Mouse (Mus musculus) heart, adult 2 months (tissue): Measurements from ENCODE around the gene 1700001P01Rik.

Experiments used
- CTCF ChIP-seq: fragments of 200-600 bp; IDR thresholded peaks from 2 replicates; pipeline ENCODE4 v1.8.1; 2022; ENCODE audit warnings: antibody characterized with exemption, mild to moderate bottlenecking, moderate library complexity
- EP300 ChIP-seq: fragments of 200-500 bp; IDR thresholded peaks from 2 replicates; pipeline ENCODE4 v1.6.1; 2011; ENCODE audit warnings: low read depth, low read length, control low read depth; ENCODE audit not compliant: insufficient read depth
- POLR2A ChIP-seq: fragments of 200-500 bp; IDR thresholded peaks from 2 replicates; pipeline ENCODE4 v1.6.1; 2011; ENCODE audit warnings: mild to moderate bottlenecking, low read depth, low read length, control low read depth; ENCODE audit not compliant: insufficient read depth

DNA sequence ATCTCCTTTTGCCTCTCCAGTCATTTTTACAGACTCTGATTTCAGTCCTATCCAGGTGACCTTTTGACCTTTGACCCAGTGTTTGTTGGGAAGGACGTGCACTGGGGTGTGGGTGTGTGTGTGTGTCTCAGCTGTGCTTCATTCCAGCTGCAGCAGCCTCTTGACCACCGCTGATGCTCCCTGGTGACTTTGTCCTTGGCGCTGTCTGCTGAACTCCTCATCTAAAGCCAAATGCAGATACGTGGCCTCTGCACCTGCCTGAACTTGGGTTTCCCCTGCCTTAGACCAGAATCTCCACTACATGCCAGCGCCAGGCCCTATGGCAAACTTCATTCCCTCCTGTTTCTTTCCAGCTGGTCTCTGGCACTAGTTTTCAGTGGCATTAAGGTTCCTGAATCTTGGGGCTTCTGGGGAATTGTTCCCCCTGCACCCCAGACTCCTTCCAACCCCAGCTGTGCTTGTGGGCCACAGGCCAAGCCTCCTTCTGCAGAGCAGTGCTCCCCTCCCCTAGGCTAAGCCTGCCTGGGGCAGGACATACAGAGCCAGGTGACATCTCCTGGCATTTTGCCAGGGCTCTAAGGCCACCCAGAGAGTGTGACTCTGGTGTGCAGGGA, 33.0 kb upstream of the 1700001P01Rik start:
- TF ChIP-seq CTCF (no peak), POLR2A (no peak), EP300 (no peak)
